Mouse (Mus musculus): ENCODE measurements at regions not wholly inside any gene's neighbourhood (a gene's known extent, or its start where the extent isn't known, plus 50 kb on each side); places are given as distances from the start of the nearest gene placed in this dataset.

DNA sequence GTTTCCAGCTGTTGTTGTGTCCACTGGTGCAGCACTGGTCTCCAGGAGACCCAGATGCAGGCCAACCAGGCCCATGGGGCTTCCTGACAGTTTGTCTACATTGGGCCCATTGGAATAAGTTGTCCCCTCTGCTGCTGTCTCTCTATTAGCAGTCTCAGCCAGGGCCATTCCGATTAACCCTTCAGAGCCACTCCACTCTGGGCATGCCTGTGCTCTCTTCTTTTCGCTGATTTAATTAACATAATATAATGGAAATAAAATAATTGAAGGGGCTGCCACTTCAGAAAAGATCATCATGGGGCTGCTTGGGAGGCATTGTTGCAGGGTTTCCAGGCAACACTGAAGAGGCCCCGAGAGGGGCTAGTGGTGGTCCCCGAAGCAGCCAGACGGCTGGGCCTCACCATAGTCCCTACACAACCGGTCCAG is 231.5 kb downstream of the Mycn start:
- DNase-seq, result no peak

DNA sequence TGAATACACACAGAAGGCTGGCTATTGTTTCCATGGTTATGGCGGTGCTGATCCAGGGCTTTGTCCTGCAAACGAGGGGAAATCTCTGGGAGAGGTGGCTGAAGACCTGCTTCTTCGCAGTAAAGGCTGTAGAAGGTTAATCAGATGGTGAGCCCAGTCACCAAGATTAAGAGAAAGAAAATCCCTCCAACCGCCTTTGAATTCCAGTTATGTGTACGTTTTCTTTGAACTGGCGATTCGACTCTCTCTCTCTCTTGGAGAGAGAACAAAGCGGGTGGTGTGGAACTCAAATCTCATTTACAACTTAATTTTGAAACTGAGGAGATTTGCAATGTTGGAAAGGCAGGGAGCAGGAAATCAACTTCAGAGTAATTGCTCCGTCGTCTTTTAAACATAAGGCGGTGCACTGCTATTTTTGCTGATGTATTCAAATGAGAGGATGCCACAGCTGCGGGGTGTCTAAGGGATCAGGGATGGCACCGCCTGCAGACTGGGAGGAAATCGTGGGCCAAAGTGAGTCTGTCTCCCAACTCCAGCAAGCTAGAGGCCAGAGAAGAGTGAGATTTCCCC is 232.7 kb downstream of the Mycn start:
- no peak for DNase-seq
- intact Hi-C loops (cut with DNase I), result no loop called here

More for the DNA sequence above, 231.5 kb downstream of the Mycn start:
- intact Hi-C loops (cut with DNase I), result no loop called here

DNA sequence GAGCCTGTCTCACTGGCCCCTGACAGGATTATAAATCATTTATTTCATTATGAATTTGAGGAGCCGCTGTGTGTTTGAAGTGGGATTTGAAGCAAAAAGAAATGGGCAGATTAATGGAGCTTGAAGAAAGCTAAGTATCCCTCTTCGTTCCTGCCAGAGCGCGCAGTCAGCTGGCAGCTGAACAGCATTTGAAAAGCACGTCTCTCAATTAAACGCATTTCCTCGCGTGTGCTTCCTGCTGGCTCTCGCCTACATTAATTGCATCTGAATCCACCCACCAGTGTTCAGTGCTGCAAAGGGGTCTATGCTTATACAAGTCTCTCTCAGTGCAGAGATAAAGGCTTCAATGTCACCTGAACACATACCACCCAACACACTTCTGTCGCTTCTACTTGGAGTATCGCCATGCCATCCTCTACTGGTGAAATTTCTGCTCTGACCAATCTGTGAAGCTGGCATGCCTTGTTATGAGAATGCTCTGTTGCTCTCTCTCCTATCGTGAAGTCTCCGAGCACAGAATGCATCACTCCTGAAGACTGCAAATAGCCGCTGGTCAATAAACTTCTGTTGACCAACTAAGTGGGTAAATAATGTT is 235.3 kb downstream of the Mycn start:
- intact Hi-C loops (cut with DNase I), result no loop called here
- DNase-seq, result no peak

DNA sequence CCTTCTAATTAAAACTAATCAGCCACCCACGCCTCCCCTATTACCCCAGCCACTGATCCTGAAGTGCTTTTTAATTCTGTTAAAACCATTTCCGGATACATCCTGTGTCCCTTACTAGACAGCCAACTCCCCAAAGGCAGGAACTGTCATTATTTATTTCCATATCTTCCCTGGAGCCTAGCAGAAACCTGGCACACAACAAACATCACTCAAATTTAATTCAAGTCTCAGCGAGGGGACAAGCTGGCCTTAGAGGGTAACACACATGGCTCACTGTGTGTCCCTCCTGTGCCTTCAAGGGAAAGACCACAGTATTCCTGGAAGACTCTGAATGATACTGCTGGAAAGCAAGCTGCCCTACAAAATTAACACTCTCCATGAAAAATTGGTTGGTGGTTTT is 240.0 kb downstream of the Mycn start:
- intact Hi-C loops (cut with DNase I), result loop anchor here (5.0 kb wide), 1 partner anchor 279 kb away; no protein-coding TSS in a partner anchor
- no peak for DNase-seq

DNA sequence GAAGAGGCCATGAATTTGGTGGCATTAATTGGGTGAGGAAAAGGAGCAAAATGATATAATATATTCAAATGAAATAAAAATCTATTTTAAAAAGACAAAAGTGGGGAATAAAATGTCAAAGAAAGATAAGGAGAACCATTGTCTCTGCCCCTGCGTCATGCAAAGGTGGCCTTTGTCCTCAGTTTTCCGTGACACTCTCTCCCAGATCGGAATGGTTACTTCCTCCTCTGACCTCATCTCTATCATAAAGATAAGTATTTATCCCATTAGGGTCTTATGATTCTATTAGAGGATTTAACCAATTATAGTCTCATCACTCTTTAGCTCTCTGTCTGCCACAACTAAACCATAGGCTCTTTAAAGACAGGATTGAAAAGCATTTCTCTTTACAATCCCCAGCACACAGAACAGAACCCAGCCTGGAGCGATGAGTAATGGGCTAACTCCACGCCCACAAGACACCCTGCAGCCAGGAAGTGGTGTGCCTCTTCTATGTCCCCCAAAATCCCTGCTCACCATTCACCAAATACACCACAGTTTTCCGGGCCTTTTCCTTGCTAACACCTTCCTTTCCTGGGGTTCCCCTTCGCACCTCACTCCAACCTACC is 240.6 kb downstream of the Mycn start:
- no peak for DNase-seq
- intact Hi-C loops (cut with DNase I), result loop anchor here (5.0 kb wide), 1 partner anchor 279 kb away; no protein-coding TSS in a partner anchor

DNA sequence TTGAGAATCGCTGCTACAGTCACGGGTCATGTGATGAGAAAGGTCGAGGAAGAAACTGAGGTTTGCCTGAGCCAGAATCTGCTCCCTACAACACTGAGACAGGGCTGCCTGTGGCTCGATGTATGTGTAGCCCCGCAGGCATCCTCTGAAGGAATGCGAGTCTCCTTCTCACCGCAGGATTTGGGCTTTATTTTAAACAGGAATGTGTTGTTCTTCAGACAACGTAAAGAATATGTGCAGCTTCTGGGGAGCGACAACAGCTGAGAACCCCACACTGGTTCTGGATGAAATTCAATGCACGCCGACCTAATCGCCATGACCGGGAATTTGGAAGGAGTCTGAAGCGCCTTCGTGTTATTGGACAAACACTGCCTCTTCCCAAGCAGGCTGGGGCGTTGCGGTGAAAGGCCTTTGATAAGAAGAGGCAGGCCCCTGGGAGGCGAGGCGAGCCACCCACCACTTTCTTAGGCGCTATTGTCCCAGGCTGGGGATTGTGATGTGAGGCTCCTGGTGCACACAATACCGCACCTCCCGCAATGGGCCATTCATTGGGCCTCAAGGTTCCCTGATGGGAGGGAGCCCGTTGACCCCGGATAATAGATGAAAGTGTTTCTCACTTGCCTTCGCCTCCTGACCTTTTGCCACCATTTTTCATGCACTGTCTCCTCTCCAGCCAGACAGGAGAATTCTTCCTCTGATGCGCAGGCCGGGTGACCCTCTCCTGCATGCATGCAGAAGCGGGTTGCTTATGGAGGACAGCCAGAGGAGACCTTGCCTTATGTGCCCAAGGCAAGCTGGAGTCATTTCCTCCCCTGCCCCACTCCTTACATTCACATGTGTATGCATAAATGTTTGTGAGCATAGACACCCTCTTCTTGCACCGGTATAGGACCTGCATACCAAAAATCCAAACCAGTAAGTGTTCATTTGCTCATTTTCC is 247.6 kb downstream of the Mycn start:
- no peak for DNase-seq
- intact Hi-C loops (cut with DNase I), result no loop called here

DNA sequence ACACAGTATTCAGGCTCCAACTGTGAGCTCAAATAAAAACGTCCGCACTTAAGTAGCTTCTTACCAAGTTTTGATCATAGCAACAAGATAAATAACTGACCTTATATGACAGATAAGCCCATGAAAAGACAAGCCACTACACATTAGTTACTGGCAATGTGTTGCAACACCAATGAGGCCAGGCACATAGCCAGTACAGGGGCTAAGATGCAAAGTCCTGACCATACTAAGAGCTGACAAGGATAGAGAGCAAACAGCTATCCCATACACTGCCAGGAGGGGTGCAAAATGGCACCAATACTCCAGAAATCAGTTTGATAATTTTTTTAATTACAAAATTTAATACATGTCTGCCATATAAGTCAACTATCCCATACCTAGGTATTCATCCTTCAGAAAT is 254.3 kb downstream of the Mycn start:
- intact Hi-C loops (cut with DNase I), result loop anchor here (10.0 kb wide), 1 partner anchor 247 kb away; no protein-coding TSS in a partner anchor
- no peak for DNase-seq

DNA sequence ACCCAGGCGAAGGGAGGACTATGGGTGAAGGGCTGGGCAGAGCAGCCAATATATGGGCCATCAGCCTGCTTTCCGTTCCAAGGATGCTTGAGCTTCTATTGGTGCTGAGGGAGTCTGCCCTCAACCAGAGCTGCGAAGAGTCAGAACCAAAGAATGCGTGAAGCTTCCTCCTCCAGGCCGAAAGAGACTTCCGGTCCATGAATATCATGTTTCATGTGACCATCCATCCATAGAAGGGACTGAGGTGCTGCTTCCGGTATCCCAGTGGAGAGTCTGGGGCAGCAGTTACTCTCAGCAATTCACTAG is 256.5 kb downstream of the Mycn start:
- no peak for DNase-seq
- intact Hi-C loops (cut with DNase I), result loop anchor here (10.0 kb wide), 1 partner anchor 250 kb away; no protein-coding TSS in a partner anchor

DNA sequence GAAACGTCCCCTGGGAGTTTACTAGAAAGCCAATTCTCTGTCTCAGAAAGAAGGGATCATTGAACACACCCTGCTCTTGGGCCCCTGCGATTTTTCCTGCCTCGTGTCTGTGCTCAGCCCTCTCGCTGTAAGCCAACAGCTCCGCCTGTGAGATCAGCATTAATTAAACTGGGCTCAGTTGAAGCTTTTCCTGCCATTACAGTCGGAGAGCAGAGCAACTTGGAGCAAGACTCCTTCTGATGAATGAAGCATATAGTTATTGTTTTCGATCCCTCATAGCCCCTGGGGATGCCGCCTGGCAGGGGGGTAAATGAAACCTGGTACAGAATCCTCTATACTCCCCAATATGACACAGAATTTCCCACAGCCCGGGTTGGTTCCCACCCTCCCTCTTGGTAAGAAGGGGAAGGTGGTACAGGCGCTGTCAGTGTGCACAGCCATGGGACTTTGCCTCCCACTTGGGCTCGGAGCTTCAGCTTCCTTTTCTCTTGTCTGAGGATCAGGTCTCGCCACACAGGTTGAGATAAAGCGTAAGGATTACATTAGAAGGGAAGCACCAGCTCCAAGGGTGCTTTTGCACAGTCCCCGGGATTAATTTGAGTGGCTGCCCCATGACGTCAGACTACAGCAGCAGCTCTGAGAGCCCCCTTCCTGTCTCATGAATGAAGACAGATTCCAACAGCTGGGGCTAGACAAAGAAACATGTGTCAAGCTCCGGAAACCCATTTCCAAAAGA is 257.1 kb downstream of the Mycn start:
- intact Hi-C loops (cut with DNase I), result loop anchor here (10.0 kb wide), 1 partner anchor 250 kb away; no protein-coding TSS in a partner anchor
- no peak for DNase-seq

DNA sequence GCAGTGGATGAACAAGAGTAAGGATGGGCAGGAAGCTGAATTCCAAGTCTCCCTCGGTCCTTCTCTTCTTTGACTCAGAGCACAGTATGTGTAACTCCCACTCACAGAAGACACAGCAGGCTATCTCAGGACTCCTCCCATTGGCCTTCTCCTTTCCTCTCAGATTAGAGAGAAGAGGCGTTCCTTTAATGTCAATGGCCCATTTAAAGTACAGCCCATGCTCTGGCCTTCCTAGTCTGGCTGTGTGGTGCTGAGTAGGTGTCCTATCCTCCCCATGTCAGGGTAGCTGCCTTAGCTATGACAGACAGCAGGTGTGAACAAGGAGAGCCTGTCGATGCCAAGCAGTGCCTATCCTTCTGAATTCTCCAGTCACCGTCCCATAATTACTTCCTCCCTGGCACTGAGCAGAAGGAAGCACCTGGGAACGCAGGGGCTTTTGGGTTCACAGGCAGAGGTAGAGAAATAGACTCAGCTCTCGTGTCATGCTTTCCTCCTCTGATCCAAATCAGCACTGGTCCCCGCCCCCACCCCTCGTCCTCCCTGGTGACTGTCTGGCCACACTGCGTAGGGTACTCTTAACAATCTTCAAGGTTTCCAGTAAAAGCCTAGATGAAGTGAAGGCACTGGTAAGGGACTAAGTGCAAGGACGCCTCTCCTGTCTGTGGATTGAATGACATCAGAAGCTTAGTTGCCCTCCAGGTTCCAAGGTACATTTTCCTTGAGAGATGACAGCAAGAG is 257.8 kb downstream of the Mycn start:
- intact Hi-C loops (cut with DNase I), result loop anchor here (10.0 kb wide), 1 partner anchor 251 kb away; no protein-coding TSS in a partner anchor
- no peak for DNase-seq

DNA sequence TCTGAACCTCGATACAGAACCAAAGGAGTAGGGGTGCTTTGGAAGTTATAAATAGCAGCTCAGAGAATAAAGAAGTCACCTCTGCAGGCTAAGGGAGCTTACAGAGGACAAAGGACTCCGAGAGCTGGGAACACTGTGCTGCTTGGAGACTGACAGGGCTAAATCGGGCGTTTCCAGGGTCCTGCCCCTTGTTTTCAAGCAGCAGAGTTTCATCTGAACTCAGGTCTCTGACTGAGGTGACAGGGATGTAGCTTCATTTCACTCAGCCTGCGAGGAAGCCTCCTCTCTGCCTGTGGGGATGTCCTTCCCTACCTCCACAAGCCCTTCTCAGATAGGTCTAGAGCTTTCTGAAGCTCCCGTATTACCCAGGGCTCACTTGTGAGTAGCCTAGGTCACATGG is 260.6 kb downstream of the Mycn start:
- intact Hi-C loops (cut with DNase I), result loop anchor here (10.0 kb wide), 1 partner anchor 254 kb away; no protein-coding TSS in a partner anchor
- DNase-seq, result no peak

DNA sequence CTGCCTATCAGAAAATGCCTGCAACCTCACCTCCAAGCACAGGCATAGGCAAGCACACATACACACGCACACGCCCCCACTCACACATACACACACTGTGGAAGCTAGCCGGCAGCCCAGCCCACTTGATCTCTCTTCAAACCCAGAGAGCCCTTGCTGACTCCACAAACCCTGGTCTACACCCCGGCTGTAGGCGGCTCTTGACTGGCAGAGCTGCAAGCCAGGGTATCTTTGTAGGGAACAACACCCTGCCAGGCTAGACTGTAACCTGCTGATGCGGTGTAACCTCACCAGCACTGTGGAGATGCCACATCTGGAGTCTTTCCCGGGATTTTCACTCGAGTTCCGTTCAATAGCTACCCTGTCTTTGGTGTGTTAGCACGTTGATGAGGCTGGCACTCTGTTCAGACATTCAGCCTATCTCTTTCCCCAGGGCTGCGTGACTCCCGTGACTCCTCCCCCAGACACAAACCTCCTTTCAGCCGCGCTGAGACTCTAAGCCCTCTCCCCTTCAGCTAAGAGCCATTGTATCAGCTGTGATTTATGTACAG is 261.3 kb downstream of the Mycn start:
- intact Hi-C loops (cut with DNase I), result loop anchor here (10.0 kb wide), 1 partner anchor 254 kb away; no protein-coding TSS in a partner anchor
- peak; percentile 73 for DNase-seq

DNA sequence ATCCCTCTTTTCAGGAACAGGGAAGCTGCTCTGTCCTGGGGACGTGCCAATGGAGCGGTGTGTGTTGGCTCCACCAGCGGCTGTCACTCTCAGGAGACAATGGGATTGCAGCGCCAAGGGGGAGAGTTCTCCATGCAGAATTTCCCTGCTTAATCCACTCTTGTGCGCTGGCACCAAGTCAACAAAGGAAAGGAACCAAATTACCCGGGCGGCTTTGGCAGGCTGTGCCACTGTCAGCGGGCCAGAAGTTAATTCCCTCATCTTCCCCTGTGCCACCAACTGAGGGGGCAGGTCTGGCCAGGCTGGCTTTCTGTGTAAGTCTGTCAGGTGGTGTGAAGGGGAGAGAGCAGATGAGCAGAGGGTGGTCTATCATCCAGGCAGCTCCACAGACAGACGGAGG is 265.0 kb downstream of the Mycn start:
- intact Hi-C loops (cut with DNase I), result no loop called here
- DNase-seq, result peak; percentile 97

DNA sequence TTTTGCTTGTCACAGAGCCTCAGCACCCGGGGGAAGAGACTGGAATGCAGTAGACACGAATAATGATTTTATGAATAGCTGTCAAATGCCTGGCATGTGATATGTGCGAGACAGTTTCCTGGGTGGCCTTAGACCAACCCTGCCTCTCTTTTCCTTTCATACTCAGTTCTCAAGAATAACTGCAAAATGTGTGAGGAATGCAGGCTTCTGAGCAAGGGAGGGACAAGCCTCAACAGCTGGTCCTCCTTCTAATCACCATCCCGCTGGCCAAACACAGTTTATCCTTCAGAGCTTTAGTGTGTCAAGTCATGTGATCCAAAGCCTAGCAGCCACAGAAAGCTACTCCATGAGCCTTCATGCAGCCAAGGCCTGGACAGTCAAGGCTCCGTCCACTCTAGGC is 271.8 kb downstream of the Mycn start:
- intact Hi-C loops (cut with DNase I), result no loop called here
- no peak for DNase-seq

DNA sequence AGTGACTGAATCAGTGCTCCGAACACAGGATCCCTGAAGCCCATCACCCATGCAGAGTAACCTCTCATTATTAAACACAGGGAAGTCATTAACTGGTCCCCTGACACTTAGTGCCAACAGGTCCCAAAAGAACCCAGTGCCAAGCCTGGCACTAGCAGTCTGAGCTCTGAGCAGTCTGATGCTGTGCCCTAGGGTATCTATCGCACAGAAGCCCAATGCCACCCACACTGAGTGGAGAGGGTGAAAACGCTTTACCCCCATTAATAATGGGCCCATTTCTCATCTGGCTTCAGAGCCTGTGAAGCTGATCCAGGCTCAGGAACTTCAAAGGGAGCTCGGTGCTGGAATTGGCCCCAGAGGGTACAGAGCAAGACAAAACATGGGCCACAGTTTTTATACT is 272.8 kb downstream of the Mycn start:
- intact Hi-C loops (cut with DNase I), result no loop called here
- no peak for DNase-seq

DNA sequence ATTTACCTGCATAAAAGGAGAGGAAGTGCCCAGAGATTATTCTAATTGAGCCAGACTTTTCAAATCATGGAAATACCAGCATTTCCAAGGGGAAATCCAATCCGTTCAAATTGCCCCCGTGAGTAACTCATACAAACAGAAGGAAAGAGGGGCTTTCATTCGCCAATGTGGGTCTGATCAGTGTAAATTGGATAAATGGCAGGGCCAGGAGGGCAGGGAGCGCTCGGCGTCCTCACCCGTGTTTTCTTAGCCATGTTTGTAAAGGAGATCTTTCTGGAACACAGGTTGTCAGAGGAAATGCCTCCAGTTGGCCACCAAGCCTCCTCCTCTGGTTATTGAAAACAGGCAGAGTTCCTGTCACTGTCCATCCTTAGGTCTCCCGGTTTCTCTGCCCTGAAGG is 286.1 kb downstream of the Mycn start:
- no peak for DNase-seq
- intact Hi-C loops (cut with DNase I), result no loop called here

DNA sequence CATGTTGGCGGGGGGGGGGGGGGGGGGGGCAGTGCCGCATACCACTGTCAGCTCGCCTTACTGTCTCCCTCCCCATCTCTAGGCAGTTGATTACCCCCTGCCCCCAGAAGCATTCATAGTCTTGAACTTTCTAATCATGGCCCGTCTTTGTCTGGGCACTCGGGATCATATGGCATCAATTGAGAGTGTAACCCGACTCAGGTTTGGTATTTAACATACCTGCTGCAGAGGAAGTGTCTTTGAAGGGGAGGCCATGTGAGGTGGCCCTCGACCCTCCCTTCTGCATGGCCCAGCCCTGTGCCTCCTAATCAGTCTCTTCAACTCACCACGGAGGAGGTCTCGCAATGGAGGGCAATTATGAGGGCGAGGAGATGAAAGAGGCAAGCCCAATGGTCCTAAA is 286.5 kb downstream of the Mycn start:
- intact Hi-C loops (cut with DNase I), result no loop called here
- DNase-seq, result no peak

DNA sequence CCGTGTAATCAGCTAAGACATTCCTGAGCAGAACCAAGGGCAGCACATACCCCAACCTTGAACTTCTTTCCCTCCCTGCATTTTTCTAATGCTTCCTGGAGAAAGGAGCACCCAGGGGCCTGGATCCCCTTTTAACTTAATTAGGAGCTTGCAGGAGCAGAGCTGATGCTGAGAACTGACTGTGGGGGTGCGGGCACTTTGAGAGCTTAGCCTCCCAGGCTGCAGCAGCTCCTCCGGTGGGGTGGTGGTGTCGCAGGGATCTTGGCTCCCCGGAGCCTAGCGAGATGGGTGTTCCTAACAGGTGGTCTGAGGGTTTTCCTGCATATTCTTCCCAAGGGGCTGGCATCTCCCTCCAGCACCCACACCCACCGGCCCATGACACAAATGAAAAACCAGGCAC is 289.4 kb downstream of the Mycn start:
- intact Hi-C loops (cut with DNase I), result no loop called here
- no peak for DNase-seq

DNA sequence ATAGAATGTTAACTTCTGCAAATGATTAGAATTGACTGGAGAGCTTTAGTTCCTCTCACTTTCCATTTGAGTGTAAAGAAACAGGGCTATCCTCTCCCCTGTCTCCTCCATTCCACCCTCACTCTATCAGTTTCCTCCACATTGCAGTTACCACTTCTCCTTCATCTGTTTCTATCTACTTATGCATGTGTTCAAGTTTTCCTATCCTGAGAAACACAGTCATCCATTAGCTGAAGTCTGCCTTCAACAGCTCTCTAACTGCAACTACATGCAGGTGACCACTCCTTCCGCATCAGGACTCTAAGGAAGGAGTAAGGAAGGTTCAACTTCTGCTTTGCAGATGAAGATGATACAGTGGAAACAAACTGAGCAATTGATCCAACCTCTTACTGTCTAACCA is 291.4 kb downstream of the Mycn start:
- intact Hi-C loops (cut with DNase I), result no loop called here
- DNase-seq, result no peak

DNA sequence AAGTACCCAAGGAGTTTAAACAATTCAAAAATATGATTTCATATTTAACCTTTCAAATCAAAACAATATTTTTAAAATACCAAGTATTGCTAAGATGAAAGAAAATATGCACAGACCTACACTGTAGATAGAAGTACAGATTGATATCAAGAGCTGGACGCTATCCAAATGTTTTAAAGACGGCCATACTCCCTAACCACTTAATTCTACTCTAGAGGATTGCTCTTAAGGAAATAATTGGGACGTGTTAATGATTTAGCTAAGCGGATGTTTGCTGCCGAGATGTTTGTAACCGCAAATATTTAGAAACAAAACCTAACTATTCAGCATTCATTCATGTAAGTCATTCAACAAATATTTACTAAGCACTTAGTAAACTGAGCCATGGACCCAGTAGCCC is 294.2 kb downstream of the Mycn start:
- no peak for DNase-seq
- intact Hi-C loops (cut with DNase I), result no loop called here
